Mouse (Mus musculus) spleen, adult 2 months (tissue): ENCODE data around the gene Gm5737.

ENCODE experiments used
- CTCF ChIP-seq: fragments of 200-500 bp; IDR thresholded peaks from 2 replicates; pipeline ENCODE4 v1.5.1; 2011; ENCODE audit warnings: mild to moderate bottlenecking, inconsistent platforms; ENCODE audit not compliant: insufficient read depth, insufficient read length, insufficient replicate concordance; ENCODE audit errors: extremely low read depth
- POLR2A ChIP-seq: fragments of 200-500 bp; IDR thresholded peaks from 2 replicates; pipeline ENCODE4 v1.6.1; 2011; ENCODE audit warnings: low read depth, low read length, inconsistent platforms

DNA sequence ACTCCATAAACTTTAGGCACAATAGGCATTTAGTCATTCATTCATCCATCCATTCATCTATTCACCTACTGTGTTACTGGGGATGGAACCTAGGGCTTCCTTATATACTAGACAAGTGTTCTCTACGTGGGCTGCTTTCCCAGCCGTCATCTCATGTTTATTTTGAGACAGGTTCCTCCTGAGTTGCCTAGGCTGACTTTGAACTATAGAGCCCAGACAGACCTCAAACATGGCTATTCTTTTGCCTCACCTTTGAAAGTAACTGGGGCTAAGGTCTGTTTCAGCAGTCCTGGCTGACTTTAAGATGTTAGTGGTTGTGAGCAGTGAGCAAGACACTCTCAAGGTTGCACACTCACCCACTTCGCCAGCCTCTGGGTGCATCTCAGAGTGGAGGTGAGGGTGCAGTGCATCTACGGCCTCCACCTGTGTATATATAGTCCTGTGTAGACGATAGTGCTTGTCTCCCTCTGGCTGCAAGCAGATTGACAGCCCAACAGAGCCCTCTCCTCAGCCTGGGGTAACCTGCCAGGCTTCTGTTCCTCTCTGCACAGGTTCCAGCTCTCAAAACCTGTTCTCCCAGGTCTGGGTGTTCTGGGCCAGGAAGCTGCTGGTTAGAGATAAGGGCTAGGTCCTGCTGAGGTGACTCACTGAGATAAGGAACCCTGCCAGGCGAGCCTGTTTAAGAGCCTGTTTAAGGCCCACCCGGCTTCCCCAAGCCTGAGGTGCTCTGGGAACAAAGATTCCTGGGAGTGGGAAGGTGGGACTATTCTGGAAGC lies 62.8 kb downstream of the Gm5737 start:
- no peak for TF ChIP-seq CTCF
- no peak for TF ChIP-seq POLR2A
